Mouse (Mus musculus): ENCODE measurements around the gene Gm4340. TPM values are rescaled to one million over a fixed set of nuclear protein-coding genes. Genes with fewer than 3 reads are reported as not detected.

The Gm4340 gene
- polyA plus RNA-seq, 1 experiment from 2014 or later: not detected

Other genes with a start within 250 kb of the Gm4340 start
- not detected in 2 replicates for gene Gm21293, start 51.1 kb upstream of the Gm4340 start, polyA plus RNA-seq (2016; fragmentation: Nextera tagmentation; extraction: Ambion mirVana)
- not detected in 2 replicates for gene Gm6763, start 42.5 kb upstream of the Gm4340 start, polyA plus RNA-seq (2016; fragmentation: Nextera tagmentation; extraction: Ambion mirVana)
- gene Gm8764, start 34.0 kb upstream of the Gm4340 start, polyA plus RNA-seq (2016; fragmentation: Nextera tagmentation; extraction: Ambion mirVana): not detected in 2 replicates
- not detected in 2 replicates for gene Gm21304, start 25.5 kb upstream of the Gm4340 start, polyA plus RNA-seq (2016; fragmentation: Nextera tagmentation; extraction: Ambion mirVana)
- gene Gm21312, start 17.0 kb upstream of the Gm4340 start, polyA plus RNA-seq (2016; fragmentation: Nextera tagmentation; extraction: Ambion mirVana): not detected in 2 replicates
- not detected in 2 replicates for gene Gm20765, start 8.5 kb upstream of the Gm4340 start, polyA plus RNA-seq (2016; fragmentation: Nextera tagmentation; extraction: Ambion mirVana)

All from midbrain, embryonic 12.5 days (tissue).